Mouse (Mus musculus) embryonic facial prominence, embryonic 13.5 days (tissue): ENCODE data around the gene Cox17. TPM values are rescaled to one million over a fixed set of nuclear protein-coding genes. Genes with fewer than 3 reads are reported as not detected.

Experiments used
- ATAC-seq: fragments of 200-750 bp; cut with Nextera tagmentation; 2 replicates; pipeline ENCODE4 v1.8.0; 2017; ENCODE audit warnings: low read depth; ENCODE audit not compliant: insufficient number of reproducible peaks, insufficient read depth, low FRiP score, low TSS enrichment
- H3K27ac ChIP-seq: fragments of 300-500 bp; sonication (generic); 2 replicates; pipeline ENCODE4 v1.5.1; 2015; ENCODE audit warnings: moderate library complexity, mild to moderate bottlenecking, inconsistent platforms
- H3K27me3 ChIP-seq: fragments of 300-500 bp; sonication (generic); 2 replicates; pipeline ENCODE4 v1.6.1; 2015; ENCODE audit warnings: mild to moderate bottlenecking, inconsistent platforms
- H3K36me3 ChIP-seq: fragments of 300-500 bp; sonication (generic); 2 replicates; pipeline ENCODE4 v1.6.1; 2015; ENCODE audit warnings: mild to moderate bottlenecking, inconsistent platforms
- H3K4me1 ChIP-seq: fragments of 300-500 bp; sonication (generic); 2 replicates; pipeline ENCODE4 v1.6.1; 2015; ENCODE audit warnings: inconsistent platforms
- H3K4me2 ChIP-seq: fragments of 300-500 bp; sonication (generic); 2 replicates; pipeline ENCODE4 v1.6.1; 2015; ENCODE audit warnings: moderate library complexity, mild to moderate bottlenecking, inconsistent platforms
- H3K4me3 ChIP-seq: fragments of 300-500 bp; sonication (generic); 2 replicates; pipeline ENCODE4 v1.5.1; 2015; ENCODE audit warnings: mild to moderate bottlenecking, inconsistent platforms
- H3K9ac ChIP-seq: fragments of 300-500 bp; sonication (generic); 2 replicates; pipeline ENCODE4 v1.6.1; 2015; ENCODE audit warnings: mild to moderate bottlenecking, inconsistent platforms
- H3K9me3 ChIP-seq: fragments of 300-500 bp; sonication (generic); 2 replicates; pipeline ENCODE4 v1.6.1; 2016; ENCODE audit warnings: inconsistent platforms
- WGBS: fragments of 180-500 bp; shearing (Covaris S2); methylation state at CpG from one replicate; pipeline ENCODE4 v1.1.7; 2015; ENCODE audit warnings: mixed read lengths; 5-methylcytosine and 5-hydroxymethylcytosine counted together
- polyA plus RNA-seq: library from polyadenylated mRNA; unstranded; fragments of >200 nt; fragmentation: Nextera tagmentation; extraction: Ambion mirVana; gene quantifications from 2 replicates; pipeline ENCODE4 v1.2.1, GENCODE M21; 2015

The Cox17 gene
- polyA plus RNA-seq, 1 experiment from 2014 or later = 104 TPM

DNA sequence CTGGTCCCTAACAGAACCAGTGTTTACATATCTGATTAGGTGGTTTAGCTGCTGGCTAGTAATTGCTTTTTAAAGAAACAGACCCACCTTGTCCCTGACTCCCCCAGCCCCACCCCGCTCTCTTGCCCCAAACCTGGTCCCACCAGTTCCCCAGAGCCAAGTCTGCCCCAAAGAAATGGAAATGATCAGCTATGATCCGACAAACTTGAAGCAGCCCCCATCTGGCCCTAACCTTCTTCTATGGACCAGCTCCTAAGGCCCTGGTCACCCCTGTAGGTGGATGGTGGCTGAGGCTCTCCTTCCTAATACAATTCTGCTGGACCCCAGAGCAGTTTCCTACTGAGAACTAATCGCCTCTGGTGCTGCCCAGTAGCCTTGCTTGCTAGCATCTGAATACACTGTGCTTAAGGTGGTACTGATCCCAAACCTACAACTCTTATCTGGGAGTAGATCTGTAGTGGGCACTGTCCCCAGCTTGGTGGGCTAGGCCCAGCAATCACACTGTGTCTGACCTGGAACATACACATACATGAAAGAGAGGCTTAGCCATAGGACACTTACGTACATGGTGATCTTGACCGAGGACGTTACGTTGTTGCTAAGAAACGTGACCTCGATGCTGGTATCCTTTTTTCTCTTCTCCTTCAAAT lies 53.6 kb downstream of the Cox17 start:
- peak overlapping the region; percentile 60 for H3K4me2 ChIP-seq
- H3K27ac ChIP-seq = peak overlapping the region; percentile 79
- ATAC-seq = 0 out of 2 replicates have a peak, but pooled peaks have one; percentile 28
- H3K9me3 ChIP-seq = no peaks in the 10 kb centered on the region
- H3K9ac ChIP-seq = peak overlapping the region; percentile 61
- H3K27me3 ChIP-seq = no peaks in the 10 kb centered on the region
- WGBS = 76% methylated on average over 9 of the region's 9 CpGs
- peak overlapping the region; percentile 31 for H3K4me3 ChIP-seq
- H3K36me3 ChIP-seq = no peaks in the 10 kb centered on the region
- peaks cover 25% of the 10 kb centered on the region for H3K4me1 ChIP-seq

DNA sequence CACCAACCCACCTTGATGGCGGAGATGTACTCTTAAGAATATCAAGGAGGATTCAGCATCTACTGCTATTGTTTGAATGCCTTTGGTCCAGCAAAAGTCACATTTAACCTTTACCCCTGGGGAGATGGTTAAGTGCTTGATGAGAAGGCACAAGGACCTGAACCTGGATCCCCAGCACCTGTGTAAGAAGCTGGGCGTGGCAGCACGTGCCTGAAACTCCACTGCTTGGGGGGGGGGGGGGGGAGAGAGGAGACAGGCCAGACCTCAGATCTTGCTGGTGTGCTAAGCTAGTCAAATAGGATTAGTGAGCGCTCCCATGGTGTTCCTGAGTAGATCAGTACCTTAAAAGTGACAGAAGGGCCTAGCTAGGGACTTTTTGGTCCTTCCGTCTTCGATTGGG lies 54.7 kb downstream of the Cox17 start:
- peaks cover 18% of the 10 kb centered on the region for H3K4me1 ChIP-seq
- no peaks in the 10 kb centered on the region for H3K27me3 ChIP-seq
- H3K36me3 ChIP-seq = no peaks in the 10 kb centered on the region
- 82% methylated on average over 6 of the region's 6 CpGs for WGBS
- ATAC-seq = no peak
- no peak overlapping the region for H3K4me2 ChIP-seq
- no peak overlapping the region for H3K9ac ChIP-seq
- H3K4me3 ChIP-seq = no peak overlapping the region
- no peaks in the 10 kb centered on the region for H3K9me3 ChIP-seq
- no peak overlapping the region for H3K27ac ChIP-seq

Other genes starting within 250 kb of the Cox17 start
- gene Nr1i2, start 52.2 kb upstream of the Cox17 start, polyA plus RNA-seq = 0.10 TPM in 1 of 2 replicates, not detected in the other
- 0.08 and 0.52 TPM in 2 replicates for gene Maats1, start 4.8 kb upstream of the Cox17 start, polyA plus RNA-seq
- gene Gm21987, start within 50 bp of the Cox17 start, polyA plus RNA-seq = not detected in 2 replicates
- 1.6 and 2.1 TPM in 2 replicates for gene Popdc2, start 15.2 kb downstream of the Cox17 start, polyA plus RNA-seq
- 0.20 and 0.69 TPM in 2 replicates for gene Pla1a, start 86.2 kb downstream of the Cox17 start, polyA plus RNA-seq
- 125 and 138 TPM in 2 replicates for gene Adprh, start 105.7 kb downstream of the Cox17 start, polyA plus RNA-seq
- 0.37 and 0.44 TPM in 2 replicates for gene Cd80, start 108.6 kb downstream of the Cox17 start, polyA plus RNA-seq
- 31.3 and 32.1 TPM in 2 replicates for gene Timmdc1, start 175.7 kb downstream of the Cox17 start, polyA plus RNA-seq
- gene Poglut1, start 203.3 kb downstream of the Cox17 start, polyA plus RNA-seq = 80.3 and 83.6 TPM in 2 replicates
- 126 and 139 TPM in 2 replicates for gene Tmem39a, start 211.7 kb downstream of the Cox17 start, polyA plus RNA-seq